Mouse (Mus musculus) brain, embryonic 14.5 days (tissue): ENCODE data around the gene Upp2.

Source experiments
- CTCF ChIP-seq: fragments of 200-500 bp; IDR thresholded peaks from 2 replicates; pipeline ENCODE4 v1.5.1; 2012; ENCODE audit warnings: inconsistent platforms, mild to moderate bottlenecking, moderate library complexity, borderline replicate concordance; ENCODE audit not compliant: insufficient read depth, insufficient read length; ENCODE audit errors: extremely low read depth
- POLR2A ChIP-seq: fragments of 200-500 bp; IDR thresholded peaks from 2 replicates; pipeline ENCODE4 v1.6.1; 2012; ENCODE audit warnings: mild to moderate bottlenecking, inconsistent platforms, borderline replicate concordance; ENCODE audit not compliant: poor library complexity, insufficient read depth, insufficient read length, severe bottlenecking; ENCODE audit errors: extremely low read depth

DNA sequence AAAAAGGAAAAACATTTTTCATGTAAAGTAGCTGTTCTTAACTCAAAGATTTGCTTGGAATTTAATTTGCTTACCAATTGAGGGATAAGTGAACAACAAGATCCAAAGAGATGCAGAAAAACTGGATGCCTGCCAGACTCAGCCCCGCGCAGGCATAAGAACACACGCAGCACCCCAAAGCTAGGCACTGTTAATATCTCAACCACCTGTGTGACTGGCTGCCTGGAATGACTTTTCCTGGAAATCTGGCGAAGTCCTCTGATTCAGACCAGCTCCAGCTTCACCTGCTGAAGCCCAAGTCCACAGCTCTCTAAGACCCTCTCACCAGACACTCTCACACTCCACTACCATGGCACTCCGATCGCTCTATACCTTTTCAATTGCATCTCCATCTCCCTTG lies 42.7 kb upstream of the Upp2 start:
- no peak for TF ChIP-seq CTCF
- no peak for TF ChIP-seq POLR2A
